Mouse (Mus musculus) bone marrow, adult 2 months (tissue): Measurements from ENCODE around the gene Cbfa2t2.

ENCODE experiments used
- CTCF ChIP-seq: fragments of 200-500 bp; IDR thresholded peaks from 2 replicates; pipeline ENCODE4 v1.5.1; 2011; ENCODE audit warnings: low read length, control low read depth; ENCODE audit not compliant: control insufficient read depth, insufficient read depth
- POLR2A ChIP-seq: fragments of 200-500 bp; IDR thresholded peaks from 2 replicates; pipeline ENCODE4 v1.6.1; 2011; ENCODE audit warnings: low read depth, mild to moderate bottlenecking, control low read depth, low read length, borderline replicate concordance; ENCODE audit not compliant: control insufficient read depth

DNA sequence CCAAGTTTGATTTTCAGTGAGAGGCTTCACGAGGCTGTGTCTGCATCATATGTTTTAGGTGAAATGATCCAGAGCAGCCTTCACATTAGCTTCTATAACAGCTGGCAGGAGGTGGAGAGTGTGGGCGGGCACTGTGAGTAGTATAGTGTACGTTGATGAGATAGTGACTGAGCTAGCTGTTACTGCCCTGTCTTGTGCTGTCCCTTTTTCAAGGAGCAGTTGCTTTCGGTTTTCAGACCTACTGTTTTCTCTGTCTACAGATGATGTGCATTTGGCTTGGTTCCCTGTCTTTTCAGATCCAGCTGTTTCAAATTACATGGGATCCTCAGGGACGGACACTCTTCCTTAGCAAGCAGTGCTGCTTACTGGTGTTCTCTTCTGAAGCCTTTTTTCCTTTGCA is 19.5 kb downstream of the Cbfa2t2 start:
- TF ChIP-seq CTCF (no peak), POLR2A (no peak)
